Mouse (Mus musculus) intestine, embryonic 14.5 days (tissue): ENCODE measurements at regions not wholly inside any gene's neighbourhood (a gene's known extent, or its start where the extent isn't known, plus 50 kb on each side); places are given as distances from the start of the nearest gene placed in this dataset.
"Not testable (repeated sequence)": the region's sequence is repeated elsewhere in the genome, so short reads cannot be mapped to it uniquely, and the experiment has no call there.

ENCODE experiments used
- ATAC-seq: fragments of 200-750 bp; cut with Nextera tagmentation; replicated peaks from 2 replicates; pipeline ENCODE4 v1.8.0; 2017; ENCODE audit warnings: low read depth, moderate number of reproducible peaks, moderate TSS enrichment, moderate library complexity; ENCODE audit not compliant: low FRiP score, low TSS enrichment
- DNase-seq: peaks from one replicate; pipeline ENCODE4 v3.0.0-alpha.2; 2018; ENCODE audit warnings: low spot score
- H3K27ac ChIP-seq: fragments of 300-500 bp; sonication (generic); 2 replicates; pipeline ENCODE4 v1.5.1; 2014; ENCODE audit warnings: low read depth, mild to moderate bottlenecking, control low read depth
- H3K27me3 ChIP-seq: fragments of 300-500 bp; sonication (generic); replicated peaks from 2 replicates; pipeline ENCODE4 v1.6.1; 2014; ENCODE audit warnings: low read length, control low read depth; ENCODE audit not compliant: control insufficient read depth, insufficient read depth
- H3K36me3 ChIP-seq: fragments of 300-500 bp; sonication (generic); 2 replicates; pipeline ENCODE4 v1.6.1; 2014; ENCODE audit warnings: low read length, control low read depth; ENCODE audit not compliant: control insufficient read depth, insufficient read depth
- H3K4me1 ChIP-seq: fragments of 300-500 bp; sonication (generic); replicated peaks from 2 replicates; pipeline ENCODE4 v1.6.1; 2014; ENCODE audit warnings: low read length, control low read depth, mixed read lengths; ENCODE audit not compliant: control insufficient read depth, insufficient read depth
- H3K4me2 ChIP-seq: fragments of 300-500 bp; sonication (generic); 2 replicates; pipeline ENCODE4 v1.6.1; 2014; ENCODE audit warnings: low read length
- H3K4me3 ChIP-seq: fragments of 300-500 bp; sonication (generic); 2 replicates; pipeline ENCODE4 v1.5.1; 2014; ENCODE audit warnings: low read depth, low read length, control low read depth, mixed read lengths
- H3K9ac ChIP-seq: fragments of 300-500 bp; sonication (generic); 2 replicates; pipeline ENCODE4 v1.6.1; 2014; ENCODE audit warnings: mild to moderate bottlenecking, low read length
- H3K9me3 ChIP-seq: fragments of 300-500 bp; sonication (generic); 2 replicates; pipeline ENCODE4 v1.6.1; 2016; ENCODE audit warnings: low read length, control low read depth; ENCODE audit not compliant: control insufficient read depth
- WGBS: fragments of 180-500 bp; shearing (Covaris S2); extraction: QIAGEN DNeasy Blood & Tissue Kit; methylation state at CpG from one replicate; pipeline ENCODE4 v1.1.7; 2014; 5-methylcytosine and 5-hydroxymethylcytosine counted together

DNA sequence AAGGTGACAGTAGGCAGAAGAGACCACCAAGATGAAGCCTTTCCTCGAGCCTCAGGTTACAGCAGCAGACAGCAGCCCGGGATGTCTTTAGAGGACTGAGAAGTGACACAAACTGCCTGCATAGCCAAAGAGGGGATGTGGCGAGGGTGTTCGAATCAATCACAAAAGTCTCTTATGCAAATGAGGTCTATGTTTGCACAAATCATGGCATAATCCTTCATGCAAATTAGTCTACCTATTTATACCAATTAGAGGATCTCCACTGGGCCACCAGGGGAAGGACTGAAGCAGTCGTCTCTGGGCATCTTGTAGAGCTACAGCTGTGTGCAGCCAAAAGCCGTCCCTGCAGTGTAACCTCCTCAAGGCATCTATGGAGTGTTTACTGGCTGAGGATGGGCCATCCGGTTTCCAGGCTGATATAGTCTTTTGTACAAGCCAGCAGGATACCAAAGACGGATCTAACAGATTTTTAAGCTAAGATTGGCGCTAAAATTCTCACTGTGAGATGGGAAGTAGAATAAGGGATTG, 145.7 kb upstream of the Fer start:
- DNase-seq, result no peak
- Histone ChIP-seq H3K4me2 (no peak overlapping the region), H3K4me3 (no peak overlapping the region), H3K27me3 (no peaks in the 10 kb centered on the region), H3K4me1 (no peaks in the 10 kb centered on the region), H3K36me3 (no peaks in the 10 kb centered on the region), H3K9me3 (no peaks in the 10 kb centered on the region), H3K9ac (no peak overlapping the region), H3K27ac (no peak overlapping the region)
- WGBS, result 70% methylated on average over 9 of the region's 9 CpGs
- no peak for ATAC-seq

DNA sequence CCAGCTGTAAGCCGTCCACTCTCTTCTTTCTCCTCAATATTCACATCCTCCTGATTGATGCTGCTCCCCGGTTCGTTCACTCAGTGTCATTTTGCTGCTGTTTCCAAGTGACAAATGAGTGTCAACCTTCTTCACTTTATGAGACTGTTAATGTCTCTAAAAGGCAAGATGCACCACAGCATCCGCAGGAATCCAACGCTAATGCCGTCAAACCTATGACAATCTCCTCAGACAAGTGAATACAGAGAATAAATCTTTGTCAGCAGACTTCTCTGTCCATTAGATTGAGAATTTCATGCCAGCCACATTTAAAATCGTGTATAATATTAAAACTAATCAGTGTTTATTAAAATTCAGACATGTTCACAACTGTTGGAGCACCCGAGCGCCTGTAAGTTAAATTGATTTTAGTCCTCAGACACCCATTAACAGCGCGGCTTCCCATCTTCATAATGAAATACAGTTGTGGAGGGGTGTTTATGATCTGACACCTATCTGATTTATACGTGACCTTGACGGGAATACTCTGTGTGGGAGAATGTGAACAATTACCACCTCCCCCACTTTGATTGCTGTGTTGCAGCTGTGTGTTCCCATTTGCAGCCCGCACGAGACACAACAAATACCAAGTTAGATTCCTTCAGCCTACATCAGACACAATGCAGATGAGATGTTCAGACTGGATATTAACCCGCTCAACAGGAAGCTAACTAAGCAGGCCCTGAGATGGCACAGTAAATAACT, 143.7 kb upstream of the Fer start:
- Histone ChIP-seq H3K27me3 (no peaks in the 10 kb centered on the region), H3K36me3 (no peaks in the 10 kb centered on the region), H3K4me3 (no peak overlapping the region), H3K4me2 (no peak overlapping the region), H3K9ac (no peak overlapping the region), H3K4me1 (no peaks in the 10 kb centered on the region), H3K9me3 (no peaks in the 10 kb centered on the region), H3K27ac (no peak overlapping the region)
- DNase-seq (no peak), ATAC-seq (no peak)
- WGBS, result 61% methylated on average over 16 of the region's 16 CpGs

DNA sequence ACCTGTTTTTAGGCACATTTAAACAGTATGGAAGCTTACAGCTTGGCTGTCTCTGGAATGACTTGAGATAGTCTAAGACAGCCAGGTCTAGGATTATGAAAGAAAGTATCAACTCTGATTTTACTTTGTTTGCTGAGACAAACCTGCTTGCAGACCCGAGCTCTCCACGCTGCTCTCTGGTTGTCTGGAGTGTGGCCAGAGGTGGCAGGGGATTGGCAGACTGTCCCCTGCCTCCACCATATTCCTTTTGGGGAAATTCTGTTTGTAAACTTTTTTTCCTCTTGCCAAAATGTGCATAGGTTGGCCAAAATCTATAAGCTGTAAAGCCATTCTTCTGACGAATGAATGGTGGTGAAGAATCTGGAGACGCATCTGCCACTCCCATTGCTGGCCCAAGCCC, 143.1 kb upstream of the Fer start:
- Histone ChIP-seq H3K4me3 (no peak overlapping the region), H3K27me3 (no peaks in the 10 kb centered on the region), H3K4me1 (no peaks in the 10 kb centered on the region), H3K27ac (no peak overlapping the region), H3K9ac (no peak overlapping the region), H3K36me3 (no peaks in the 10 kb centered on the region), H3K4me2 (no peak overlapping the region), H3K9me3 (no peaks in the 10 kb centered on the region)
- 76% methylated on average over 4 of the region's 4 CpGs for WGBS
- DNase-seq (no peak), ATAC-seq (no peak)

GRCm38 (mm10) chr17:63720883-63721282, 142.0 kb upstream of the Fer start:
- Histone ChIP-seq H3K4me3 (no peak overlapping the region), H3K36me3 (no peaks in the 10 kb centered on the region), H3K9me3 (no peaks in the 10 kb centered on the region), H3K9ac (no peak overlapping the region), H3K4me2 (no peak overlapping the region), H3K27me3 (no peaks in the 10 kb centered on the region), H3K4me1 (no peaks in the 10 kb centered on the region), H3K27ac (no peak overlapping the region)
- DNase-seq (no peak), ATAC-seq (no peak)
- WGBS, result 33% methylated on average over 4 of the region's 4 CpGs

- Histone ChIP-seq H3K36me3 (no peaks in the 10 kb centered on the region), H3K9ac (no peak overlapping the region), H3K4me3 (no peak overlapping the region), H3K27me3 (no peaks in the 10 kb centered on the region), H3K27ac (no peak overlapping the region), H3K4me2 (no peak overlapping the region), H3K4me1 (no peaks in the 10 kb centered on the region), H3K9me3 (no peaks in the 10 kb centered on the region)
- WGBS, result 71% methylated on average over 12 of the region's 12 CpGs
- no peak for ATAC-seq
- no peak for DNase-seq
Observed at GRCm38 (mm10) chr17:63722434-63723004, 140.3 kb upstream of the Fer start.

GRCm38 (mm10) chr17:63738206-63738605, 124.7 kb upstream of the Fer start:
- H3K4me1 ChIP-seq, result no peaks in the 10 kb centered on the region
- H3K36me3 ChIP-seq, result no peaks in the 10 kb centered on the region
- peaks cover 6% of the 10 kb centered on the region; the same call in 1 of the 2 replicates for H3K9me3 ChIP-seq
- no peaks in the 10 kb centered on the region for H3K27me3 ChIP-seq
- H3K9ac ChIP-seq, result no peak overlapping the region
- no peak for DNase-seq
- H3K27ac ChIP-seq, result no peak overlapping the region
- no peak overlapping the region for H3K4me2 ChIP-seq
- WGBS, result 97% methylated on average over 1 of the region's 1 CpGs
- no peak for ATAC-seq
- H3K4me3 ChIP-seq, result no peak overlapping the region

DNA sequence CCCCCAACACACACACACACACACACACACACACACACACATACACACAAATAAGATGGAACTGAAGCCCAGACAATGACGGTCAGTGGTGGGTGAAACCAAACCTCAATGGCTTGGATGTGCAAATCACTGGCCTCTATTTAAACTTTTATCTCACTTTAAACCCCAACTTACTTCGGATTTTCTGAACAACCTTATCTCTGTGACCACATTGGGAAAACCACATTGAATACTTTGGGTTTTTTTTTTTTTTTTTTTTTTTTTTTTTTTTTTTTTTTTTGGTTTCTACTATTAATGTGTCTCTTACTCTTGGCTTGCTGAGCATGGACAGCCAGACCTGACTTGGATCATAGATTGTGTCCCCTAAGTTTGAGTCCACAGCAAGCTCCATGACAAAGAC, 123.2 kb upstream of the Fer start:
- H3K4me3 ChIP-seq, result no peak overlapping the region
- no peak for ATAC-seq
- H3K4me2 ChIP-seq, result no peak overlapping the region
- 71% methylated on average over 2 of the region's 2 CpGs for WGBS
- no peak overlapping the region for H3K27ac ChIP-seq
- H3K4me1 ChIP-seq, result no peaks in the 10 kb centered on the region
- H3K9me3 ChIP-seq, result peaks cover 6% of the 10 kb centered on the region; the same call in 1 of the 2 replicates
- DNase-seq, result no peak
- H3K36me3 ChIP-seq, result no peaks in the 10 kb centered on the region
- no peak overlapping the region for H3K9ac ChIP-seq
- H3K27me3 ChIP-seq, result no peaks in the 10 kb centered on the region

- not testable (repeated sequence) for H3K4me3 ChIP-seq, H3K4me1 ChIP-seq, H3K9me3 ChIP-seq, H3K36me3 ChIP-seq, H3K27ac ChIP-seq, H3K9ac ChIP-seq, H3K4me2 ChIP-seq, H3K27me3 ChIP-seq, ATAC-seq, DNase-seq
- WGBS, result 94% methylated on average over 5 of the region's 10 CpGs
Observed at GRCm38 (mm10) chr17:63749257-63749656, 113.6 kb upstream of the Fer start.

- ATAC-seq, result no peak
- Histone ChIP-seq H3K9me3 (no peaks in the 10 kb centered on the region), H3K27me3 (no peaks in the 10 kb centered on the region), H3K4me2 (no peak overlapping the region), H3K4me1 (no peaks in the 10 kb centered on the region), H3K4me3 (no peak overlapping the region), H3K27ac (no peak overlapping the region), H3K9ac (no peak overlapping the region), H3K36me3 (no peaks in the 10 kb centered on the region)
- DNase-seq, result no peak
- WGBS, result 84% methylated on average over 2 of the region's 2 CpGs
Observed at GRCm38 (mm10) chr17:63754399-63754798, 108.5 kb upstream of the Fer start.
